Mouse (Mus musculus) hindbrain, embryonic 15.5 days (tissue): ENCODE measurements around the gene Ispd. TPM values are rescaled to one million over a fixed set of nuclear protein-coding genes. Genes with fewer than 3 reads are reported as not detected.
A peak's percentile ranks its signal among the peaks of the same experiment; 100 is the strongest.

Source experiments
- ATAC-seq: fragments of 200-750 bp; cut with Nextera tagmentation; 2 replicates; pipeline ENCODE4 v1.8.0; 2017; ENCODE audit warnings: low read depth, moderate number of reproducible peaks, moderate TSS enrichment; ENCODE audit not compliant: low FRiP score
- H3K27ac ChIP-seq: fragments of 300-500 bp; sonication (generic); replicated peaks from 2 replicates; pipeline ENCODE4 v1.5.1; 2015; ENCODE audit warnings: mild to moderate bottlenecking, inconsistent platforms
- H3K27me3 ChIP-seq: fragments of 300-500 bp; sonication (generic); 2 replicates; pipeline ENCODE4 v1.6.1; 2015; ENCODE audit warnings: control low read depth, inconsistent platforms
- H3K36me3 ChIP-seq: fragments of 300-500 bp; sonication (generic); 2 replicates; pipeline ENCODE4 v1.6.1; 2015; ENCODE audit warnings: control low read depth, inconsistent platforms
- H3K4me1 ChIP-seq: fragments of 300-500 bp; sonication (generic); replicated peaks from 2 replicates; pipeline ENCODE4 v1.6.1; 2015; ENCODE audit warnings: control low read depth, inconsistent platforms
- H3K4me2 ChIP-seq: fragments of 300-500 bp; sonication (generic); 2 replicates; pipeline ENCODE4 v1.6.1; 2015; ENCODE audit warnings: moderate library complexity, mild to moderate bottlenecking, inconsistent platforms
- H3K4me3 ChIP-seq: fragments of 300-500 bp; sonication (generic); 2 replicates; pipeline ENCODE4 v1.5.1; 2015; ENCODE audit warnings: mild to moderate bottlenecking, inconsistent platforms
- H3K9ac ChIP-seq: fragments of 300-500 bp; sonication (generic); 2 replicates; pipeline ENCODE4 v1.6.1; 2015; ENCODE audit warnings: inconsistent platforms
- H3K9me3 ChIP-seq: fragments of 300-500 bp; sonication (generic); 2 replicates; pipeline ENCODE4 v1.6.1; 2016; ENCODE audit warnings: control low read depth, inconsistent platforms
- WGBS: fragments of 180-500 bp; shearing (Covaris S2); methylation state at CpG from one replicate; pipeline ENCODE4 v1.1.7; 2015; 5-methylcytosine and 5-hydroxymethylcytosine counted together
- polyA plus RNA-seq: library from polyadenylated mRNA; unstranded; fragments of >200 nt; fragmentation: Nextera tagmentation; extraction: Ambion mirVana; gene quantifications from 2 replicates; pipeline ENCODE4 v1.2.1, GENCODE M21; 2015

Ispd gene
- polyA plus RNA-seq, 1 experiment from 2014 or later, result 13.9 TPM

DNA sequence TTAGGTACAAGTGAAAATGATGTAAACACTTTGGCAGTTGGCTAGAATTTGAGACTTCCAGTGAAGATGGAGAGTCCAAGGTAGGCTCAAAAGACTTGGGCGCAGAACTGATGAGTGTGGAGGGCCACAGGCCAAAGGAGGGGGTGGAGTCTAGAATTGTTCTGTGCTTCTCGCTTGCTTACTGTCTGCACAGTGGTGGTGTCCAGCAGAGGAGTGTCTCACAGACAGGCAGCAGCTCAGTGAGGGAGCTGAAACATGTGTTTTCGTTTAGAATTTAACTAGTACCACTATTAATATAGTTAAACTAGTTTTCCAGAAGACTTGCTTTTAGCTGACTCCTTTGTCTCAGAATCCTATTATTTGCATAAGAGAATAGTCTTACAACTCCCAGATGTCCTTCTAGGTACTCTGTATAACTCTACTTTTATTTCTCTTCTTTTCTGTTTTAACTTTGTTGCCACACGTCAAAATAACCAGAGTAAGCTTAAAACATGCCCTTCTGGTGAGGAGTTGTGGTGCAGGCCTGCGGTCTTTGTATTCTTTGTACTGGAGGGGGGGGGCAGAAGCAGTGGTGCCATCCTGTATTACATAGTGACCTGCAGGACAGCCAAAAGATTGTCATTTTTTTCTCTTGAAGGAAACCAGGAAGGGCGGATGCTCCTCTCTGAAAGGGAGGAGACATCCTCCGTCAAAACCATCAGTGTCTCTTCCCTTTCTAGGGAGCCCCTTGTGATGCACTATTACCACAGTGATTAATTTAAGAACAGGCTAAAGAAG, 240.9 kb downstream of the Ispd start:
- Histone ChIP-seq H3K27ac (no peak overlapping the region), H3K4me3 (no peak overlapping the region), H3K36me3 (no peaks in the 10 kb centered on the region), H3K27me3 (no peaks in the 10 kb centered on the region), H3K4me2 (no peak overlapping the region), H3K9ac (no peak overlapping the region), H3K4me1 (no peaks in the 10 kb centered on the region), H3K9me3 (no peaks in the 10 kb centered on the region)
- 83% methylated on average over 7 of the region's 7 CpGs for WGBS
- ATAC-seq, result no peak

DNA sequence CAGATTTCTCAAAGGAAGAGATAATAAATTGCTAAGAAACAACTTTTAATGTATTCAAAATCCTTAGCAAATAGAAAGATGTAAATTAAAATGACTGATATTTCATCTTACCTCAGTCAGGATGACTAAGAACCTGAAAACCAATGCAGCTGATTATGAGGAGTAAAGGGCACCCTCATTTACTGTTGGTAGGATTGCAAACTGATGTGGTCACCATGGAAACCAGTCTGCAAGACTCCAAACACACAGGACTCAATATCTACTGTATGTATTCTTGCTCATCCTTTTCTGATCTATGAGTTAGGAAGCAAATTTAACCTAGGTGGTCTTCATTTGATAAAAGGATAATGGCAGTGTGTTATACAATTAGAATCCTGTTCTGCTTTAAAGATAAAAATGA, 246.0 kb downstream of the Ispd start:
- no peak for ATAC-seq
- Histone ChIP-seq H3K27ac (no peak overlapping the region), H3K4me3 (no peak overlapping the region)

DNA sequence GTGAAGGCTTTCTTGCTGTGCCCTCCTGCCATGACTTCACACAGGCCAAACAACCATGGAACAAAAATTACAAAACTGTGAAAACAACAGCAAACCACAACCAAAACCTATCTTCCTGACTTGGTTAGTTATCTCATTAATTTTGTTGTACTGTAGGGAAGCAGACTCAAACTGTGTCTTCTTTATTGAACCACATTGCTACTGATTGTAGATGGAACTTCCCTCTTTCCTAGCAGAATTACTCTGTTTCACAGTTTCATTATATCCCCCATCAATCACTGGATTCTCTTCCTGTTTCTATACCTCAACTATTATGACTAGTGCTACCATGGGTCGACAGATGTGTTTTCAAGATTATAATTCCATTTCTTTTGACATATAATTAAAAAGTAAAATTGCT, 251.2 kb downstream of the Ispd start:
- H3K9ac ChIP-seq, result no peak overlapping the region
- no peaks in the 10 kb centered on the region for H3K36me3 ChIP-seq
- no peak overlapping the region for H3K4me3 ChIP-seq
- H3K27ac ChIP-seq, result no peak overlapping the region
- WGBS, result 85% methylated on average over 1 of the region's 1 CpGs
- no peaks in the 10 kb centered on the region for H3K27me3 ChIP-seq
- no peak for ATAC-seq
- no peaks in the 10 kb centered on the region for H3K9me3 ChIP-seq
- no peaks in the 10 kb centered on the region for H3K4me1 ChIP-seq
- no peak overlapping the region for H3K4me2 ChIP-seq

More for the DNA sequence above, 246.0 kb downstream of the Ispd start:
- H3K9ac ChIP-seq, result no peak overlapping the region
- H3K4me1 ChIP-seq, result no peaks in the 10 kb centered on the region
- no peaks in the 10 kb centered on the region for H3K9me3 ChIP-seq
- no peak overlapping the region for H3K4me2 ChIP-seq
- H3K27me3 ChIP-seq, result no peaks in the 10 kb centered on the region
- H3K36me3 ChIP-seq, result no peaks in the 10 kb centered on the region

DNA sequence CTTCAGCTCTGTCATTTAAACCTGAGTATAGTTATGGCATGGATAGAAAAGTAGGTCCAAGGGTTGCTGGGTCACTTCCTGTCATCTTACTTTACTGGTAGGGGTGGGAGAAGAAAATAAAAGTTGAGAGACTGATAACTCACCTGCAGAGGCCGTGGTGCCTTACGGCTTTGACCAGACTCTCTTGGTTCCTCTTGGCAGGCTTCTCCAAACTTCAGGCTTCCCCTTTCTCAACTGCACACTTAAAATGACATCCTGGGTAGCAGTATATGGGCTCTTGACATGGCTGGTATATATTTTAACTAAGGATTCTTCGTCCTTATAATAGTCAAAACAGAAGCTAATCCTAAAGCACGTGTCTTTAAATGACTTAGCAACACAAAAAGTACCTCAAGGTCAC, 266.3 kb downstream of the Ispd start:
- no peak overlapping the region for H3K4me3 ChIP-seq
- H3K4me1 ChIP-seq, result no peaks in the 10 kb centered on the region
- no peaks in the 10 kb centered on the region for H3K27me3 ChIP-seq
- H3K9me3 ChIP-seq, result no peaks in the 10 kb centered on the region
- no peak overlapping the region for H3K9ac ChIP-seq
- H3K27ac ChIP-seq, result no peak overlapping the region
- no peaks in the 10 kb centered on the region for H3K36me3 ChIP-seq
- WGBS, result 92% methylated on average over 4 of the region's 4 CpGs
- no peak overlapping the region for H3K4me2 ChIP-seq
- ATAC-seq, result no peak

DNA sequence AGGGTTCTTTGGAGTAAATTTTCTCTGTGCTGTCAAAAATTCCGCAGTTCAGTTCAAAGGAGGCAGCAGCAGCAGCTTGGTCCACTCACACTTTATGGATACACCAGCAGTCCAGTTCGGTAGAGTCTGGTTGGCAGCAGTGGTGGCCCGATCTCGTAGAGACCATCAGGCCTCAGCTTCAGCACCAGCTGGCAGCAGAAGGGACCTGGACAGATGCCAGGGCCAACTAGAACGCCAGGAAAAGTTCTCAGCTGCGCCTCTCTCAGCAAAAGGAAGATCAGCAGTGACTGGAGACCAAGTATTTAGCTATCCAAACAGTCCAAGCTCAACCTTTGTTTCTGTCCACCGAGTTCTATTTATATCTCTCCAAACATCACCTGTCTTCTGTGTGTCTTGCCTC, 281.2 kb downstream of the Ispd start:
- 80% methylated on average over 7 of the region's 7 CpGs for WGBS
- Histone ChIP-seq H3K9me3 (no peaks in the 10 kb centered on the region), H3K36me3 (no peaks in the 10 kb centered on the region), H3K4me3 (no peak overlapping the region), H3K4me2 (no peak overlapping the region), H3K27ac (no peak overlapping the region), H3K27me3 (no peaks in the 10 kb centered on the region), H3K4me1 (peaks cover 5% of the 10 kb centered on the region), H3K9ac (no peak overlapping the region)
- no peak for ATAC-seq

DNA sequence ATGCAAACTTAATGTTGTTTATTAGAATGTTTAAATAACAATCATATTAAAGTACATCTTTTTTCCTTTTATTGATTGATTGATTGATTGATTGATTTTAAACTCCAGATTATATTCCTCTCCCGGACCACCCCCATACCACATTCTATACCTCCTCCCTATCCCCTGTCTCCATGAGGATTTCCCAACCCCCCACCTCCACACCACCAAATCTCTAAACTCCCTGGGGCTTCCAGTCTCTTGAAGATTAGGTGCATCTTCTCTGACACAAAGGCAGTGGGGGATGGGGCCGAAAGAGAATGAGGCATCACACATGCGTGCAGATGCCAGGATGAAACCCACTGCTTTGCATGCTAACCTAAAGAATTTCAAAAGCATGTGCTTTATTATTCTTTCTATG, 283.5 kb downstream of the Ispd start:
- Histone ChIP-seq H3K4me2 (no peak overlapping the region), H3K9me3 (no peaks in the 10 kb centered on the region), H3K9ac (no peak overlapping the region), H3K27me3 (no peaks in the 10 kb centered on the region), H3K36me3 (no peaks in the 10 kb centered on the region), H3K27ac (no peak overlapping the region), H3K4me1 (peaks cover 5% of the 10 kb centered on the region), H3K4me3 (no peak overlapping the region)
- no peak for ATAC-seq
- WGBS, result 67% methylated on average over 3 of the region's 3 CpGs

DNA sequence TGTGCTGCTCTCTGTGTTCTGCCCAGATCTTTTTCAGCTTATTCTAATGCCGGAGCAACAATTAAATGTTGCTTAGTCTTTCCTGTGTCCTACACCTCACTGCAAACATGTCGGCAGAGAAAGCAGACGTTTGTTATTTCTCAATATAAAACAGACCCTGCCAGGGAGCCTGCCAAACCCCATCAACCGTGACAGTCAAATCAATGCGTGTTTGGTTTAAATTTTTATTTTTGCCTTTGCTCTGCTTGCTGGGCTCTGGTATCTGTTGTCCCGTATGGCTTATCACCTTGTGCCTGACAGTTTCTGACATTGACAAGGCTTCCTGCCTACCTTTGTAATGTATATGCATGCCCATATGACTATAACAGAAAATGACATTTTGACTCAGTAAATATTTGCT, 285.5 kb downstream of the Ispd start:
- Histone ChIP-seq H3K9me3 (no peaks in the 10 kb centered on the region), H3K4me1 (peaks cover 5% of the 10 kb centered on the region), H3K36me3 (no peaks in the 10 kb centered on the region), H3K27me3 (no peaks in the 10 kb centered on the region), H3K4me2 (no peak overlapping the region), H3K4me3 (no peak overlapping the region), H3K27ac (peak overlapping the region; percentile 63), H3K9ac (no peak overlapping the region)
- ATAC-seq, result no peak; the same call in 1 of the 2 replicates
- WGBS, result 26% methylated on average over 6 of the region's 6 CpGs

DNA sequence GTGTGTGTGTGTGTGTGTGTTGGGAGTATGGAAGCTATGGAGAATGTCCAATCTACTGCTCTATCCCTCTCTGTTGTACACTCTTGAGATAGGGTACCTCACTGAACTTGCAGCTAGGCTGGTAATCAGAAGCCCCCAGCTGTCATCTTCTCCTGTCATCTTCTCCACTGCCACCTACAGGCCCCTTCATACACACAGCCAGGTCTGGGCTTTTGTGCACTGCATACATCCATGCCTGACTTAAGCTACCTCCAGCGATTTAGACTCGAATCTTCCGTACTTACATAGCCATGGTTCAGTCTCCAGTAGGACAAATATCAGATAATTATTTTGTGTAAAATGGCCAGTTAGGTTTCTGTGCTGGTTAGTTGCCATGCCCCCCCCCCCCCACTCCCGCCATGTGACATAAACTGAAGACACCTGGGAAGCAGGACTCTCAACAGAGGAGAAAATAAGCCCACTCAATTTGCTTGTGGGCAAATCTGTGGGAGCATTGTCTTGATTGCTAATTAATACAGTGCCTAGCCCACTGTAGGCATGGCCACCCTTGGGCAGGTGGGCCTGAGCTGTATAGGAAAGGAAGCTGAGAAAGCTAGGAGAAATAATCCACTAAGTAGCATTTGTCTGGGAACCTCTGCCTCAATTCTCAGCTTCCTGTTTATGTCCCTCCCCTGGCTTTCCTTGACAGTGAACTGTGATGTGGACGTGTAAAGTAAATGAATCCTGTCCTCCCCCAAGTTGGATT, 289.1 kb downstream of the Ispd start:
- H3K4me3 ChIP-seq, result no peak overlapping the region
- H3K4me2 ChIP-seq, result no peak overlapping the region
- WGBS, result 82% methylated on average over 5 of the region's 5 CpGs
- H3K9ac ChIP-seq, result no peak overlapping the region
- H3K4me1 ChIP-seq, result peaks cover 5% of the 10 kb centered on the region
- H3K9me3 ChIP-seq, result no peaks in the 10 kb centered on the region
- H3K27me3 ChIP-seq, result no peaks in the 10 kb centered on the region
- no peaks in the 10 kb centered on the region for H3K36me3 ChIP-seq
- no peak overlapping the region for H3K27ac ChIP-seq
- peak; percentile 51; the same call in 1 of the 2 replicates for ATAC-seq

DNA sequence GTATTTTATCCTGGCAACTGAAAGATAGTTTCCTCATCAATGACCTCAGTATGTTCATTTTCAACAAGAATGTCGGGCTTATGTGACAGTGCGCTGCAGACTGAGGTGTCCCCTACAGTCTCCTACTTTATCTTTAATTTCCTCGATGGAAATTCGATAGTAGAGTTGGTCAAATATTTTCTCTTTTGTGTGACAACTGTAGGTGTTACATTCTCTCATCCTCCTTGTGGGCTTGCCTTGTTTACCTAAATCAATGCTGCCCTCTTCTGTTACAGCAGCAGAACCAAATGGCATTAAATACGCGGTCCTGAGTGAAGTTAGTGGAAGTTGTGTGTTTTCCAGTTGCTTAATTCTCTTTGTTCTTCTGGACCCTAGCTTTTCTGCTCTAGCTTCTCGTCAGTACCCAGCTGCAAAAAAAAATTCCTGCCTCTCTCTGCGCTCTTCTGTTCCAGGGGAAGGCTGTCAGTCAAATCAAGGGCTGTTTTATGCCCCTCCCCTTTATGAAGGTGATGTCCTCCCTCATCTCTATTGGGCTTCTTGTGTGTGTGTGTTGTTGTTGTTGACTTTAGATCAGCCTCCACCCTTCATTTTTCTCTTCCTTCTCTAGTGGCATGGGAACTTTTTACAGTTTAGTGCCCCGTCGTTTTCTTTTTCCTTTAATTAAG, 289.8 kb downstream of the Ispd start:
- Histone ChIP-seq H3K4me2 (no peak overlapping the region), H3K9me3 (no peaks in the 10 kb centered on the region), H3K27me3 (no peaks in the 10 kb centered on the region), H3K36me3 (no peaks in the 10 kb centered on the region), H3K4me3 (no peak overlapping the region), H3K9ac (no peak overlapping the region), H3K4me1 (peaks cover 5% of the 10 kb centered on the region), H3K27ac (no peak overlapping the region)
- 44% methylated on average over 10 of the region's 10 CpGs for WGBS
- ATAC-seq, result peak; percentile 46; the same call in 1 of the 2 replicates

DNA sequence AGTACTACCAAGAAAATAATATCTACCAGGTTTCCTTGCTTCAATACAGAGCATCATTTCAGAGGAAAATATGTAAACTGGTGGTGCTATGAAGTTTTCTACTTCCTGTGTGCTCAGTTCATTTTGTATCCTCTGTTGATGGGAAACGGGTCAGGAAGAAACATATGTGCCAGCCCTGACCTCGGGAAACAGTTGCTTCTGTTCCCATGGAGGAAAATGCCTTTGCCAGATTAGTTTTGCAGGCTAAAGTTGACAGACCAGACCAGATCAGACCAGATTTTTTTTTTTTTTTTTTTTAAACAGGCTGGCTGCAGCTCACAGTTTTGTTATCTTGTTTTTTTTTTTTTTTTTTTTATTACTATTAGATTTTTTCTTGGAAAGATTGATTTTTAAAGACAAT, 293.2 kb downstream of the Ispd start:
- H3K27ac ChIP-seq, result no peak overlapping the region
- no peak overlapping the region for H3K9ac ChIP-seq
- no peaks in the 10 kb centered on the region for H3K9me3 ChIP-seq
- WGBS, result 48% methylated on average over 2 of the region's 2 CpGs
- no peaks in the 10 kb centered on the region for H3K27me3 ChIP-seq
- no peaks in the 10 kb centered on the region for H3K36me3 ChIP-seq
- H3K4me1 ChIP-seq, result no peaks in the 10 kb centered on the region
- H3K4me3 ChIP-seq, result no peak overlapping the region
- no peak for ATAC-seq
- no peak overlapping the region for H3K4me2 ChIP-seq

DNA sequence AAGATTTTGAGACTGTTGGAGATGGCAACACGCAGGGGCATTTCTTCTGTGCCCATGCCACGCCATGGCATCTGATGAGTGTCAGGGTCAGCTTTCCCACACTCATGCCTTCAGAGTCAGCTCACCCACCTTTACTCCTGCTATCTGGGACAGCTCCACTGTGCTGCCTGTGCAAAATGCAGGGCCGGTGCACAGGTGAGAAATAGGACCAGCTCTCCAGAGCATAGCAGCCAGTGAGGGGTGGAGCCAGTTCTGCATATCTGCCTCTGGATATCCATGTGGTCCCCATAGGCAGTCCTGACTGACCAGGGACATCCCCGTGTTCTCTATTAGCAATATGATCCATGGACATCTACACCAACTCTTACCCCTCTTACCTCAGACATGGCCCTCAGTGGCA, 297.0 kb downstream of the Ispd start:
- no peaks in the 10 kb centered on the region for H3K36me3 ChIP-seq
- WGBS, result 95% methylated on average over 4 of the region's 4 CpGs
- no peak for ATAC-seq

DNA sequence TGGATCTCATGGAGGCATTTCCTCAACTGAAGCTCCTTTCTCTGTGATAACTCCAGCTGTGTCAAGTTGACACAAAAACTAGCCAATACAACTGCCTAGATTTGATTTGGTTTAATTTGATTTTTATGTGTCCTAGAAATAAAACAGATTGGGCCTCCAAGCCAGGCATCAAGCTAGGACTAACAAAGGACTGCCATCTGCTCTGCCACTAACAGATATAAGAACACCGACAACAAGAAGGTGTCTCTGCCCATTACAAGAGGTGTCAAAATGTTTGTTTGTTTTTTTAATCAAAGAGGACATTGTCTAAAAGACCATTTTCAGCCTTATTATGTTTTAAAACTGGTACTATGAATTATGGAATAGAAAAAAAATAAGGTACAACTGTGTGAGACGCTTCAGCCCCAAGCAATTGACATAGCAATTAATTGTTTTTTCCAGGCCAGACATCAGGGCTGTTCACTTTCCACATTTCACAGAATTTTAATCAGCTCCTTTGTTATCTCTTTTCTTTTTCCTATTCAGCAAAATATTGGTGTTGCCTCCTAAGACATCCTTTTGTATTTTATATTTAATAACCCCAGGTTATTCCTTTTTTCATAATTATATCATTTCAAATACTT, 299.7 kb downstream of the Ispd start:
- no peak overlapping the region for H3K9ac ChIP-seq
- no peak for ATAC-seq
- no peak overlapping the region for H3K4me3 ChIP-seq
- no peaks in the 10 kb centered on the region for H3K9me3 ChIP-seq
- no peak overlapping the region for H3K4me2 ChIP-seq
- no peaks in the 10 kb centered on the region for H3K4me1 ChIP-seq
- H3K27me3 ChIP-seq, result no peaks in the 10 kb centered on the region
- H3K36me3 ChIP-seq, result no peaks in the 10 kb centered on the region
- H3K27ac ChIP-seq, result no peak overlapping the region
- WGBS, result 44% methylated on average over 2 of the region's 2 CpGs

More for the DNA sequence above, 297.0 kb downstream of the Ispd start:
- H3K9ac ChIP-seq, result no peak overlapping the region
- no peak overlapping the region for H3K4me2 ChIP-seq
- no peaks in the 10 kb centered on the region for H3K4me1 ChIP-seq
- no peak overlapping the region for H3K27ac ChIP-seq
- no peaks in the 10 kb centered on the region for H3K27me3 ChIP-seq
- H3K9me3 ChIP-seq, result no peaks in the 10 kb centered on the region
- H3K4me3 ChIP-seq, result no peak overlapping the region
